Mouse (Mus musculus) heart, adult 2 months (tissue): Measurements from ENCODE around the gene Phc1.

Experiments
- CTCF ChIP-seq: fragments of 200-600 bp; IDR thresholded peaks from 2 replicates; pipeline ENCODE4 v1.8.1; 2022; ENCODE audit warnings: antibody characterized with exemption, mild to moderate bottlenecking, moderate library complexity
- EP300 ChIP-seq: fragments of 200-500 bp; IDR thresholded peaks from 2 replicates; pipeline ENCODE4 v1.6.1; 2011; ENCODE audit warnings: low read depth, low read length, control low read depth; ENCODE audit not compliant: insufficient read depth
- POLR2A ChIP-seq: fragments of 200-500 bp; IDR thresholded peaks from 2 replicates; pipeline ENCODE4 v1.6.1; 2011; ENCODE audit warnings: mild to moderate bottlenecking, low read depth, low read length, control low read depth; ENCODE audit not compliant: insufficient read depth

DNA sequence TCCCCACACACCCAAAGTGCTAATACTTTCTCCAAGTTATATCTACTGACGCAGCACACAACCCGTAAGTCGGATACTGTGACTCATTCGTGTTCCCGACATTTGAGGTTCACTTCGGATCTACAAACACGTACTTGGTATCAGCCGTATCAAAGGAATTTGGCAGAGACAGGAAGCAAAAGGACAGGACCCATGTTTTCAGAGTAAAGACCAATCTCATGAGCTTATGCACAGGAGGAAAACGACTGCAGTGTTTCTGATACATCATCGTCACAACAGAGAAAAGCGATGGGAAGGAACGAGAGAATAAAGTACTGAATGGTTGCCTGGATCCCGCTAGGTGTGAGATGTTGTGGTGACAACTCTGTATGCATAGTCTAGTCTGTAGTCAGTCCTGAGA lies 44.5 kb upstream of the Phc1 start:
- TF ChIP-seq CTCF, result no peak
- TF ChIP-seq POLR2A, result no peak
- no peak for TF ChIP-seq EP300
